Mouse (Mus musculus) left cerebral cortex, adult 18-20 months (tissue): ENCODE results near the gene Slc2a8. TPM values are rescaled to one million over a fixed set of nuclear protein-coding genes. Genes with fewer than 3 reads are reported as not detected.
A peak's percentile ranks its signal among the peaks of the same experiment; 100 is the strongest.

Experiments
- DNase-seq, 2 experiments: peaks; one replicate each; pipeline ENCODE4 v3.0.0; 2021 to 2022; ENCODE audit warnings: low spot score in 2 of 2, mixed read lengths in 1 of 2
- total RNA-seq, 2 experiments: library from RNA; stranded (reverse); gene quantifications; 2 replicates each; pipeline ENCODE4 v1.2.3; 2021

Slc2a8 gene
- total RNA-seq, 2 experiments from 2014 or later: 24.0 to 26.1 TPM

DNA sequence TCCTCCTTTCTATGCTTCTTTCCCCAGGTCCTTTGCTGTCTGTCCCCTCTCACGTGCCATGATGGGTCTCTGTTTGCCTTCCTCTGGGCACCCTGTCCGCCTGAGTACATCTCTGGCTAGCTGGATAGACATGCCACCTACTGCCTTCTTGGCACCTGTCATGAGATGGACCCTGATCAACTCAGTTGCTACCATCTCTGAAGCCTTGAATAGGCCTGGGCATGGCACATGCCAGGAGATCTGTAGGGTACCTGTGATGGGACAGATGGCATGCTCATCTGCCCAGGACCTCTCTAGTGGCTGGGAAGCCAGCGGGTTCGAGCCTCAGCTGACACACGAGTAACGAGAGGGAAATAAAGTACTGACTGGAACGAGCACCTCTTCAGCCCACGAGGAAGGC, 7.7 kb downstream of the Slc2a8 start:
- DNase-seq: no peak

DNA sequence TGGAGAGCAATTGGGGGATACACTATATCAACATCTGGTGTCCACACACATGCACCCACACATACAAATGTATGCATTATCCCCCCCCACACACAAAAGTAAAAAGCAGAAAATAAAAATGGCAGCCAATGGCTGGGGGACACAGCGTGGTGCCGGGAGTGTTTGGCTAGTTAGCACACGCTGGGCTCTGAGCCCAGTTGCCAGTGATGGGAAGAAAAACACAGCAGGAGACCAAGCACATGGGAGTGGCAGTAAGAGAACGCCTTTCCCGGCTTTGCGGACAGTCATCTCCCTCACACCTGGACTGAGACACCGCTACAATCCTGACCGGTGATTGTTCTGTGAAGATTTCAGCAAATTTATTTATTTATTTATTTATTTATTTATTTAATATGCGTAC, 10.6 kb downstream of the Slc2a8 start:
- DNase-seq: no peak

DNA sequence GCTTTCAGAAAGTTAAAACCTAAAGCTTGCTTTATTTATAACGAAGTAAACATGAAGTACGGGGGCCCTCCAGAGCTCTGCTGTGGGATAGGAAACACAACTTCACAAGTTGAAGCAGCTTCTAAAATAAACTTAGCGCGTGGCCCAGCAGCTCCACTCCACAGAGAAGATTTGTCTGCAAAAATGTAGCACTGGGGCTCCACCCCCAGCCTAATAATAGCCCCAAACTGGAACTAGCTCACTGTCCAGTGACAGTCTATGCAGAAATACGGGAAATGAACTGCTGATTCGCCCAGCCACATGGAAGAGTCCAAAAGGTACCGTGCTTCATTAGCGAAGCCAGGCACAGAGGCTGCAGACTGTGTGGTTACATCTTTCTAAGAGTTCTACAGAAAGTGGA, 12.6 kb downstream of the Slc2a8 start:
- DNase-seq: peak in 1 of 2 experiments; percentile 38

DNA sequence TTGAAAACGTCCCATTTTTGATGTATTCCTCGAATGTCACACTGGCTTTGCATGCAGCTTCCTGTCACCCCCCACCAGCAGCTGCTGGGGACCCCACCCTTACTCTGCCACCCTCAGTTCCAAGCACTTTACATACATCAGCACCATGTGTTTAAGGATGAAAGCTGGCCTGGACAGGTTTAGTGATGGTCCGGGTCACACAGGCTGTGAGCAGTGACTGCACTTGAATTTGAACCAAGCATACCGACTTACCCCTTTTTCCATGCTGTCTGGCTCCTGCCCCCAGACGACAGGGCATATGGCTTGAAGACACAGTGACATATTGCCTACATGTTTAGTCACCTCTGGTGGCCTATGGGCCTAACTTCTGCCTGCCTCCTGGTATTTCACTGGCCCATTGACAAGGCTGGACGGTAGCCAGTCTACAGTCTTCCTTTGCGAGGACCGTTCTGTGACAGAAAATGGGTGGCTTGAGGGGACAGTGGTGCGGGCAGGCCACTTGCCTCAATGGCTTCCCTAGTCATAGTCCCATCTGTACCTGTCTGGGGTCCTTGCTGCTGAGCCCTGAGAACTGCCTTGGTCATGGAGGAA, 13.8 kb downstream of the Slc2a8 start:
- DNase-seq: no peak

GRCm38 (mm10) chr2:32966689-32967631, 14.9 kb downstream of the Slc2a8 start:
- peak; percentile 82 to 90 for DNase-seq

- DNase-seq: no peak
Observed at GRCm38 (mm10) chr2:32966184-32966688, 15.6 kb downstream of the Slc2a8 start.

DNA sequence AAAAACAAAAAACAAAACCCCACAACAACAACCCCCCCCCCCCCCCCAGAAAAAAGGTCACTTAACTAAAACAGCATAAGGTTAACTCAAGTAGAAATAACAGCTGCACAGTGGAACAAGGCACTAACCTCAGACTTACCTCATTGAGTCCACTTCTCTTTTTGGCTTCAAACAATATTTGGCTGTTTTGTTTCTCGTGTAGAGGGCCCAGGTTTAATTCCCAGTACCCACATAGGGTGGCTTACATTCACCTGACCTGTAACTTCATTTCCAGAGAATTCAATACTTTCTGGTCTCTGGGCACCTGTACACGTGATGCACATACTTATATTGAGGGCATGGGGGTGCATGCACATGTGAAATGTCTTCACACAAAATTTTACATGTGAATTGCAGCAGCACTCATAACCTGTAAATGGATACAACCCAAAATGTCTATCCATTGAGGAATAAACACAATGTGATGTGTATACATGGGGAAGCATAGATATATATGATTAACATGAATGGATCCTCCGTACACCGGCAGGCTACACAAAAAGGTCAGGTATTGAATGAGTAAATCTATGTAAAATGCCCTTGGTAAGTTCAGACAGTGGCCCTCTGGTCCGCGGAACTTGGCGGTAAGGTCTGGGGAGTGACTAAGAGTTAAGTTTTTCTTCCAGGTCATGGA, 16.2 kb downstream of the Slc2a8 start:
- no peak for DNase-seq

DNA sequence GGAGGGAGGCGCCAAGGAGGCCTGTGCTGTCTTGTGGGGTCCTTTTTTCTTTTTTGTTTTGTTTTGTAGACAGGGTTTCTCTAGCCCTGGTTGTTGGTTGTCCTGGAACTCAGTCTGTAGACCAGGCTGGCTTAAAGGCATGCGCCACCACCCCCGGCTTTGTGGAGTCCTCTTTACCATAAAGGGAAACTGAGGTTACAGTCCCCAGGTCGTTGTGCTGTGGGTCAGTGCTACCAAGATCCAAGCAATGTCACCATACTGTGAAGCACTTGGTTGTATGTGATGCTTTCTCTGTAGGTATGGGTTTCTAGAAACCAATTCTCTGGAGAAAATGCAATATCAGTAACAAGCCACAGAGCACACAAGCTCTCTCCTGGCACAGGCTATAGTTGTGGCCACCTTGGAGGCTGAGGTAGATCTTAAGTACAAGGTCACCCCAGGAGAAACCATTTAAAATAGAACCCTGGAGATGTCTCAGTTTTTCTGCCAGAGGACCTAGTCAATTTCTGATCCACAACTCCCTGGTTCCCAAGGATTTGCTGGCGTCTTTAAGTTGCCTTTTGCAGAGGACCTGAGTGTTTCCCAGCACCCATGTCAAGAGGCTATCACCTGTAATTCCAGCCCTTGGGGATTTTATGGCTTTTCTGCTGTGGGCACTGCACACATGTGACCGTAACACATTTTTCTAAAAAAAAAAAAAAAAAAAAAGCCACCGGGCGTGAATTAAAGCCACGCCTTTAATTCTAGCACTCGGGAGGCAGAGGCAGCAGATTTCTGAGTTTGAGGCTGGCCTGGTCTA, 17.0 kb downstream of the Slc2a8 start:
- DNase-seq: no peak

- no peak for DNase-seq
Observed at GRCm38 (mm10) chr2:32963981-32964380, 17.9 kb downstream of the Slc2a8 start.

- DNase-seq: no peak
Observed at GRCm38 (mm10) chr2:32963544-32963943, 18.3 kb downstream of the Slc2a8 start.

DNA sequence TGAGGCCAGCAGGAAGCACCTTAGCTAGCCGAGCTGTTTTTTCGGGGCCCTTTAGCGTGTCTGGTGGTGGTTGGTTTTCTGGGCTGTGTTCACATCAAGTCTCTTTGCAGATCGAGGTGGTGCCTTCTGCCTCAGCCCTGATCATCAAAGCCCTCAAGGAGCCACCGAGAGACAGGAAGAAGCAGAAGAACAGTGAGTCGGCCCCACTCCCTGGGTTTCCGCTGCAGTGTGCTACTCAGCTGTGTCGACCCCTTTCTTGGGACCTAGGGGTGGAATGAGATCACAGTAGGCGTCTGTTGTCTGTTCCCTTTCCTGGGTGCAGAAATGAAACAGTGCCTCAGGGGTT, 19.0 kb downstream of the Slc2a8 start:
- no peak for DNase-seq

DNA sequence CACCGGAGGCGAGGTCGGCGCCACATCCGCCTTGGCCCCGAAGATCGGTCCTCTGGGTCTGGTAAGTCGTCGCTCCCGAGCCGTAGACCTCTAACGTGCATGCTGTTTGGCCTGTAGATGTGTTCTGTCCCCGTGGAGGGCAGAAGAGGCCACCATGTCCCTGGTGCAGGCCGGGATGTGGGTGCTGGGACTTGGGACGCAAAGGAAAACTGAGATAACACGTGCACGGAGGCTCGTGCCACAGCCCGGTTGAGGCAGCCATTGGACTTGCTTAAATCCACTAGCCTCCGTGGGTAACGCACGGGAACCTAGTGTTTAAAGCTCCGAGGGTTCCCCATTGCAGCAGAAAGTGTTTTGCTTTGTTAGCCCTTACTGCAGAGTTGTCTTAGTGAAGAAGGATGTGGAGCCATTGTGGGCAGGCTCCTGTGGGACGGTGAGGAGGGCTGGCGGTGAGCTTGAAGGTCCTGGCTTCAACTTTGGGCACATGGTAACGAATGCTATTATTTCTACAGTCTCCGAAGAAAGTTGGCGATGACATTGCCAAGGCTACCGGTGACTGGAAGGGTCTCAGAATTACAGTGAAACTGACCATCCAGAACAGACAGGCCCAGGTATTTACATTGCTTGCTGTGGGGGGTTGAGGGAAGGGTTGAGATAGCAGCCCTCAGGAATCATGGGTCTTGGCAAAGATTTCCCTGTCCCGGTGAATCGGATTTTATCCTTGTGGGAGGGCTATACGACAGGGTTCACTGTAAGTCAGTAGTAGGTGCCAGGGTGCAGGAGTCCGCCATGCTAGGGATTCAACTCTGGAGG, 19.6 kb downstream of the Slc2a8 start:
- DNase-seq: no peak

DNA sequence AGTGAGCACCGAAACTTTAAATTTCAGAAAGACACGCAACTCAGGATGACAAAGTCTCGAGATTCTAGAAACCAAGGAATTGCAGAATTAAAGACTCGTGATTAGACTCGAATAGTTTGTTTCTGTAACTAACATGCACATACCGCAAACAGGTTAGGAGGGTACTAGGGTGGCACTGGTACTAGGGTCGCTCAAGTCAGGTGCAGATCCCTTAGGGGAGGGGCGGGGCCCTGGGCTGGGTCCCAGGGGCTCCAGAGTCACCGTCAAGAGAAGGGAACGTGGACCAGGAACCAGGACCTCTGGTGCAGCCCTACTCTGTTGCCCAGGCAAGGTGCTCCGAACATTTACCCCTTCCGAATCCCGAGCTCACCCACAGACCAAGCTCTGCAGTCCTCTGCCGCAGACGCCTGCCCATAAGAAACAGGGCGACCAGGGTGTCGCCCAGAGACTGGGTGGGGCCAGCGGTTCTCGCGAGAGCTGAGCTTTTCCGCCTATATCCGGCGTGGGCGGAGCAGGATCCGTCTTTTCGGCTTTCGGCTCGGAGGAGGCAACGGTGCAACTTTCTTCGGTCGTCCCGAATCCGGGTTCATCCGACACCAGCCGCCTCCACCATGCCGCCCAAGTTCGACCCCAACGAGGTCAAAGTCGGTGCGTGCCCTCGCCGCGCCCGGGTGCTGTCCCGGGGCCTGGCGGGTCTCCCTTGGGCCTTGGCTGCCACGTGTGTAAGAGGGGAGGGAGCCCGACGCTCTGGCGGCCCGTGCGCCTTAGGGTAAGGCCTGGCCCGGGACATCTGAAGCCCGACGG, 20.5 kb downstream of the Slc2a8 start, which contains the start of the genes Rpl12 and Lrsam1:
Gene Rpl12, plus strand, starts transcription at position 368 of the 804 bp plus-strand sequence.
Gene Lrsam1, minus strand, starts transcription at position 423 of the 804 bp plus-strand sequence.
- peak; percentile 94 for DNase-seq

DNA sequence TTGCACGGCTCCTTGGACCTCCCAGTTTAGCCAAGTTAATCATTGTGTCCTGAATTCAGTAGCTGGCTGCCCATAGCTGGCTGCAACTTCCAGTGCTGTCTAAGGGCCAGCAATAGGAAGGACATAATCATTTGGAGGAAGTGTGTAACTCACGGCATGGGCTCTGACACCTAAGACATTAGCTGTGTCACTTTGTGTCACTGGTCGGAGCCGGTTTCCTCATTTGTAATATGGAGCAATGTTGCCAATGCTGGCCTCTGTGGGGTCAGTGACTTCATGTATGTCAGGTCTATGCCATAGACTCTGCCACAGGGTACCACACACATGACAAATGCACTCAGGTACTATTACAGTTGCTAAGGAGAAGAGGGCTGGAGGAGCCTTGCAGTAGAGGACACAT, 21.6 kb downstream of the Slc2a8 start:
- DNase-seq: no peak

DNA sequence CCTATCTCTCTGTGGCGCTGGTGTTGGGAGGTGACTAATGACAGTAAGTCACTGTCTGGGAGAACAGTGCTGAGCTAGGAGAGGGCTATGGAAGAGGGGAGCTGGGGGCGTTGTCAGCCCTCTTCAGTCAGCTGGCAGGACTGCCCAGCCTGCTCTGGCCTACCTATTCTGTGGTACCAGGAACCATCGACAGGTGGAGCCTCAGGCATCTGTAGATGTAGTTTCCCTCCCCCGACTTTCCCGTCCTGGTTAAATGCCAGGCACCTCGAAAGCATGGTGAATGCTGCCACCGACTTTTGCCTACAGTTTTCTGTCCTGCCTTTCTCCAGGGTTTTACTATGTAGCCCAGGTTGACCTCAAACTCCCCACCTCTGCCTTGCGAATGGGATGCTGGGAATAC, 24.5 kb downstream of the Slc2a8 start:
- peak; percentile 48 to 57 for DNase-seq

DNA sequence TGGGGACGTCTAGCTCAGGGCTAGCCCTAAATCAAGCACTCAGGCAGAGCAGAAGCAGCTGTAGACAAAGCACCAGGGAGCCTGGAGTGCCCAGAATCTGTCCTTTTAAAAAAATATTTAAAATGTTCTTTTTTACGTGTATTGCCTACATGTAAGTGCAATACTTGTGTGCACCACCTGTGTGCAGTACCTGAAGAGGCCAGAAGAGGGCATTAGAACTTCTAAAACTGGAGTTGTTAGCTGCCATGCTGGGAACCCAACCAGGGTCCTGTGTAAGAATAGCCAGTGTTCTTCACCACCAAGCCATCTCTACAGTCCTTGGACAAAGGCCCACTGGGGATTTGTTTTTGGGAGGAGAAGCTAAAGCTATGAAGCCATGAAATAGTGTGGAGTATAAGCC, 27.3 kb downstream of the Slc2a8 start:
- no peak for DNase-seq

GRCm38 (mm10) chr2:32947454-32947853, 34.4 kb downstream of the Slc2a8 start:
- no peak for DNase-seq

DNA sequence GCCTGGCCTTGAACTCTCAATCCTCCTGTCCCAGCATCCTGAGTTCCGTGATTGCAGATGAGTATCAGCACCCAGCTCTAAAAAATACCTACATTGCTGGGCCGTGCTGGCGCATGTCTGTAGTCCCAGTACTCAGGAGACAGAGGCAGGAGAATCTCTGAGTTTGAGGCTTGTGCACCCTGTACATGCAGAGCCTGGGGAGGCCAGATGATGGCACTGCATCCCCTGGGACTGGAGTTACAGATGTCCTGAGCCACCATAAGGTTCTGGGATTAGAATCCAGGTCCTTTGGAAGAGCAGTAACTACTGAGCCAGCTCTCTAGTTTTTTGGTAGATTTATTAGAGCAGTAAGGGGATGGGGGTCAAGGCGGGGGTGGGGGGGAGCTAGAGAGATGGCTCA, 41.4 kb downstream of the Slc2a8 start:
- no peak for DNase-seq

DNA sequence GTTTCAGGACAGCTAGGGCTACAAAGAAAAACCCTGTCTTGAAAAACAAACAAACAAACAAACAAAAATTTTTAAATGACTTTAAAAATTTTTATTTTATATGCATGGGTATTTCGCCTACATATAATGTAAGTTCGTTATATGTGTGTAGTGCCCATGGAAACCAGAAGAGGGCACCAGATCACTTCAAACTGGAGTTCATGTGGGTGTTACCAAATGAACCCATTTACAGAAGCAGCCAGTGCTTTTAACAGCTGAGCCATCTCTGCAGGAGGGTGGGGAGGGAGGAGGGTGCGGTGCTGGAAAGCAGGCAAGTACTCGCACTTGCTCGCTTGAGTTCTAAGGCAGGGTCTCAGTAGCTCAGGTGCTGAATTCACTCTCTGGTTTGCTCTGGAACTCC, 42.5 kb downstream of the Slc2a8 start:
- DNase-seq: peak in 1 of 2 experiments; percentile 54
